ENCODE assay signal across 7 mouse cellular contexts in genomic region chr17:88628676-88629380, GRCm38 (mm10). TPM values are rescaled to one million over a fixed set of nuclear protein-coding genes. Genes with fewer than 3 reads are reported as not detected.
DNase-seq lines count a peak whose midpoint lies in the region; ATAC-seq and TF ChIP-seq lines count a peak whose summit lies in the region.

No protein-coding gene starts in this region.

- peak; percentile 90 for TF ChIP-seq EP300 in lung, postnatal 0 days (IDR thresholded peaks at IDR 0.05)
- TF ChIP-seq EP300 in stomach, postnatal 0 days (optimal IDR thresholded peaks at IDR 0.05) = no peak

- H3K36me3 ChIP-seq in embryonic facial prominence, embryonic 13.5 days = no peaks in the 10 kb centered on the region
- H3K36me3 ChIP-seq in heart, embryonic 12.5 days = peaks cover 7% of the 10 kb centered on the region
- no peaks in the 10 kb centered on the region for H3K36me3 ChIP-seq in kidney, embryonic 15.5 days
- no peaks in the 10 kb centered on the region for H3K36me3 ChIP-seq in lung, postnatal 0 days (ENCODE audit: insufficient read depth, low read length)
- no peaks in the 10 kb centered on the region for H3K36me3 ChIP-seq in stomach, postnatal 0 days (ENCODE audit: control insufficient read depth, insufficient read depth, low read length)

- DNase-seq in adrenal gland, adult 2 months = peak; percentile 87
- DNase-seq in lung, postnatal 0 days (ENCODE audit: low spot score) = peak; percentile 91
- DNase-seq in stomach, postnatal 0 days (ENCODE audit: low spot score) = peak; percentile 35

- H3K4me1 ChIP-seq in embryonic facial prominence, embryonic 13.5 days = peaks cover 76% of the 10 kb centered on the region
- H3K4me1 ChIP-seq in heart, embryonic 12.5 days (replicated peaks) = peaks cover 66% of the 10 kb centered on the region
- peaks cover 75% of the 10 kb centered on the region for H3K4me1 ChIP-seq in kidney, embryonic 15.5 days
- peaks cover 46% of the 10 kb centered on the region for H3K4me1 ChIP-seq in lung, postnatal 0 days (ENCODE audit: insufficient read depth, low read depth, low read length)
- H3K4me1 ChIP-seq in stomach, postnatal 0 days (replicated peaks; ENCODE audit: control insufficient read depth, insufficient read depth) = peaks cover 25% of the 10 kb centered on the region

- WGBS in embryonic facial prominence, embryonic 13.5 days = 29% methylated on average over 10 of the region's 10 CpGs
- 23% methylated on average over 10 of the region's 10 CpGs for WGBS in heart, embryonic 12.5 days
- 39% methylated on average over 10 of the region's 10 CpGs for WGBS in kidney, embryonic 15.5 days
- 11% methylated on average over 9 of the region's 10 CpGs for WGBS in lung, postnatal 0 days
- WGBS in stomach, postnatal 0 days = 28% methylated on average over 10 of the region's 10 CpGs

- no peaks in the 10 kb centered on the region for H3K9me3 ChIP-seq in embryonic facial prominence, embryonic 13.5 days
- H3K9me3 ChIP-seq in heart, embryonic 12.5 days (replicated peaks) = no peaks in the 10 kb centered on the region
- no peaks in the 10 kb centered on the region for H3K9me3 ChIP-seq in kidney, embryonic 15.5 days (replicated peaks)
- no peaks in the 10 kb centered on the region for H3K9me3 ChIP-seq in lung, postnatal 0 days (ENCODE audit: low read length)
- no peaks in the 10 kb centered on the region for H3K9me3 ChIP-seq in stomach, postnatal 0 days (ENCODE audit: control insufficient read depth, low read length)

- H3K4me2 ChIP-seq in embryonic facial prominence, embryonic 13.5 days = peak overlapping the region; percentile 43
- peak overlapping the region; percentile 58 for H3K4me2 ChIP-seq in heart, embryonic 12.5 days
- peak overlapping the region; percentile 50 for H3K4me2 ChIP-seq in kidney, embryonic 15.5 days
- peak overlapping the region; percentile 34 for H3K4me2 ChIP-seq in lung, postnatal 0 days (replicated peaks; ENCODE audit: low read depth, low read length)
- peak overlapping the region; percentile 47 for H3K4me2 ChIP-seq in stomach, postnatal 0 days (replicated peaks; ENCODE audit: low read depth)

- no peaks in the 10 kb centered on the region for H3K27me3 ChIP-seq in embryonic facial prominence, embryonic 13.5 days
- H3K27me3 ChIP-seq in heart, embryonic 12.5 days (replicated peaks) = no peaks in the 10 kb centered on the region
- no peaks in the 10 kb centered on the region for H3K27me3 ChIP-seq in kidney, embryonic 15.5 days
- H3K27me3 ChIP-seq in lung, postnatal 0 days (replicated peaks; ENCODE audit: insufficient read depth, low read length) = no peaks in the 10 kb centered on the region
- no peaks in the 10 kb centered on the region for H3K27me3 ChIP-seq in stomach, postnatal 0 days (ENCODE audit: control insufficient read depth, insufficient read depth, low read length)

- H3K27ac ChIP-seq in embryonic facial prominence, embryonic 13.5 days = peak overlapping the region; percentile 97
- H3K27ac ChIP-seq in heart, embryonic 12.5 days (ENCODE audit: poor library complexity, severe bottlenecking) = peak overlapping the region; percentile 95
- peak overlapping the region; percentile 93 for H3K27ac ChIP-seq in kidney, embryonic 15.5 days
- H3K27ac ChIP-seq in lung, postnatal 0 days (ENCODE audit: low read length) = peak overlapping the region; percentile 97
- H3K27ac ChIP-seq in stomach, postnatal 0 days (replicated peaks) = peak overlapping the region; percentile 97

- ATAC-seq in embryonic facial prominence, embryonic 13.5 days (ENCODE audit: insufficient number of reproducible peaks, insufficient read depth, low FRiP score, low TSS enrichment, low read depth) = no peak
- peak; percentile 77 for ATAC-seq in heart, embryonic 12.5 days (ENCODE audit: insufficient number of reproducible peaks, low FRiP score)
- peak; percentile 61 for ATAC-seq in kidney, embryonic 15.5 days (replicated peaks; ENCODE audit: low FRiP score)
- ATAC-seq in lung, postnatal 0 days = peak; percentile 75
- peak; percentile 57 for ATAC-seq in stomach, postnatal 0 days (ENCODE audit: low FRiP score, low TSS enrichment)
- ATAC-seq in granulocyte monocyte progenitor cell, adult 5-6 weeks (replicated peaks; ENCODE audit: poor library complexity, severe bottlenecking) = no peak

- H3K4me3 ChIP-seq in embryonic facial prominence, embryonic 13.5 days = no peak overlapping the region
- peak overlapping the region; percentile 11; the same call in 1 of the 2 replicates for H3K4me3 ChIP-seq in heart, embryonic 12.5 days
- peak overlapping the region; percentile 9; the same call in 1 of the 2 replicates for H3K4me3 ChIP-seq in kidney, embryonic 15.5 days (replicated peaks)
- H3K4me3 ChIP-seq in lung, postnatal 0 days (ENCODE audit: low read depth, low read length) = no peak overlapping the region
- H3K4me3 ChIP-seq in stomach, postnatal 0 days (ENCODE audit: low read depth, low read length) = no peak overlapping the region

- TF ChIP-seq CTCF in lung, postnatal 0 days (IDR thresholded peaks at IDR 0.05) = no peak
- TF ChIP-seq CTCF in stomach, postnatal 0 days (IDR thresholded peaks at IDR 0.05; ENCODE audit: low read depth) = no peak

- H3K9ac ChIP-seq in embryonic facial prominence, embryonic 13.5 days = no peak overlapping the region
- 0 out of 2 replicates have a peak overlapping the region, but pooled peaks have one; percentile 1 for H3K9ac ChIP-seq in heart, embryonic 12.5 days
- H3K9ac ChIP-seq in kidney, embryonic 15.5 days = no peak overlapping the region
- H3K9ac ChIP-seq in lung, postnatal 0 days (replicated peaks; ENCODE audit: low read depth) = 0 out of 2 replicates have a peak overlapping the region, but pooled peaks have one; percentile 23
- H3K9ac ChIP-seq in stomach, postnatal 0 days (ENCODE audit: low read length) = 0 out of 2 replicates have a peak overlapping the region, but pooled peaks have one; percentile 41

RNA-seq across cellular contexts. Expression of gene Ston1, which starts 31.3 kb away (rescaled TPM):
- 10 to 100 TPM; 39.0 to 46.7 TPM for total RNA-seq in adrenal gland, adult 2 months (2021)
- polyA plus RNA-seq in adrenal gland, adult 2 months (2012; rRNA removed) = 7.8 and 13.6 TPM in 2 replicates
- 8.2 and 9.6 TPM in 2 replicates for polyA plus RNA-seq in embryonic facial prominence, embryonic 13.5 days (2015; fragmentation: Nextera tagmentation; extraction: Ambion mirVana)
- 5.4 and 8.4 TPM in 2 replicates for polyA plus RNA-seq in heart, embryonic 12.5 days (2016; fragmentation: Nextera tagmentation; extraction: Ambion mirVana)
- 7.7 and 8.0 TPM in 2 replicates for polyA plus RNA-seq in kidney, embryonic 15.5 days (2015; fragmentation: Nextera tagmentation; extraction: Ambion mirVana)
- 6.4 and 6.9 TPM in 2 replicates for polyA plus RNA-seq in lung, postnatal 0 days (2015; fragmentation: Nextera tagmentation; extraction: Ambion mirVana)
- polyA plus RNA-seq in stomach, postnatal 0 days (2015; fragmentation: Nextera tagmentation; extraction: Ambion mirVana) = 3.1 and 5.1 TPM in 2 replicates
- 0.51 TPM in 1 of 2 replicates, not detected in the other for total RNA-seq in granulocyte monocyte progenitor cell, adult 5-6 weeks (2014; fragmentation: Nextera tagmentation)
- total RNA-seq in granulocyte monocyte progenitor cell, adult 5-6 weeks (2017) = not detected in 2 replicates

RNA-seq across cellular contexts. Expression of gene Gtf2a1l, which starts 39.6 kb away (rescaled TPM):
- total RNA-seq in adrenal gland, adult 2 months (2021) = under 1 TPM in 1 of 2 experiments, not detected in 1; 0.17 TPM
- not detected in 2 replicates for polyA plus RNA-seq in adrenal gland, adult 2 months (2012; rRNA removed)
- polyA plus RNA-seq in embryonic facial prominence, embryonic 13.5 days (2015; fragmentation: Nextera tagmentation; extraction: Ambion mirVana) = 0.39 TPM in 1 of 2 replicates, not detected in the other
- polyA plus RNA-seq in heart, embryonic 12.5 days (2016; fragmentation: Nextera tagmentation; extraction: Ambion mirVana) = 0.17 and 0.20 TPM in 2 replicates
- polyA plus RNA-seq in kidney, embryonic 15.5 days (2015; fragmentation: Nextera tagmentation; extraction: Ambion mirVana) = not detected in 2 replicates
- polyA plus RNA-seq in lung, postnatal 0 days (2015; fragmentation: Nextera tagmentation; extraction: Ambion mirVana) = 0.15 TPM in 1 of 2 replicates, not detected in the other
- polyA plus RNA-seq in stomach, postnatal 0 days (2015; fragmentation: Nextera tagmentation; extraction: Ambion mirVana) = 0.08 TPM in 1 of 2 replicates, not detected in the other
- total RNA-seq in granulocyte monocyte progenitor cell, adult 5-6 weeks (2014; fragmentation: Nextera tagmentation) = not detected in 2 replicates
- not detected in 2 replicates for total RNA-seq in granulocyte monocyte progenitor cell, adult 5-6 weeks (2017)

Comparison
In these comparisons a context has a peak if more than half of its experiments do, and no peak if none do; other contexts are left out.
1. DNase-seq: peak in every context shown above with its lines; median percentile 91 in lung, postnatal 0 days; 87 in adrenal gland, adult 2 months; 35 in stomach, postnatal 0 days.
2. ATAC-seq: peak in heart, embryonic 12.5 days (single experiment), kidney, embryonic 15.5 days (single experiment), lung, postnatal 0 days (single experiment) and stomach, postnatal 0 days (single experiment); none in embryonic facial prominence, embryonic 13.5 days (single experiment) and granulocyte monocyte progenitor cell, adult 5-6 weeks (single experiment).
3. H3K4me3 ChIP-seq: peak in heart, embryonic 12.5 days (single experiment) and kidney, embryonic 15.5 days (single experiment); none in embryonic facial prominence, embryonic 13.5 days (single experiment), lung, postnatal 0 days (single experiment) and stomach, postnatal 0 days (single experiment).
4. H3K9ac ChIP-seq: peak in heart, embryonic 12.5 days (single experiment), lung, postnatal 0 days (single experiment) and stomach, postnatal 0 days (single experiment); none in embryonic facial prominence, embryonic 13.5 days (single experiment) and kidney, embryonic 15.5 days (single experiment).
5. Peak in every context shown above with its lines, with median percentiles within 50 percentile points of each other: H3K27ac ChIP-seq and H3K4me2 ChIP-seq.